Mouse (Mus musculus): Measurements from ENCODE around the gene Fam57b.

Fam57b gene

GRCm38 (mm10) chr7:126870520-126870891 lies 73.0 kb downstream of the Fam57b start:
- DNase-seq (ENCODE audit: low spot score): no peak

- DNase-seq (ENCODE audit: low spot score): no peak
Observed at GRCm38 (mm10) chr7:126877239-126877638, 79.8 kb downstream of the Fam57b start.

Measured in urinary bladder, postnatal 25 days (tissue).